Mouse (Mus musculus) G1E (cell line): ENCODE results near the gene Glycam1. TPM values are rescaled to one million over a fixed set of nuclear protein-coding genes. Genes with fewer than 3 reads are reported as not detected.
A peak's percentile ranks its signal among the peaks of the same experiment; 100 is the strongest.
"Not testable (repeated sequence)": the region's sequence is repeated elsewhere in the genome, so short reads cannot be mapped to it uniquely, and the experiment has no call there.

Source experiments
- ATAC-seq: 2 replicates; pipeline ENCODE4 v1.8.0; 2016; ENCODE audit warnings: mild to moderate bottlenecking; ENCODE audit not compliant: insufficient number of reproducible peaks, poor library complexity, low FRiP score, severe bottlenecking; ENCODE audit errors: extremely low read depth
- DNase-seq: peaks from one replicate; pipeline ENCODE4 v3.0.0; 2012; ENCODE audit warnings: low spot score
- H3K27me3 ChIP-seq: 2 replicates; pipeline ENCODE4 v1.6.1; 2012; ENCODE audit warnings: mild to moderate bottlenecking, low read length, inconsistent platforms; ENCODE audit not compliant: insufficient read depth
- H3K36me3 ChIP-seq: replicated peaks from 2 replicates; pipeline ENCODE3; 2012; ENCODE audit warnings: mild to moderate bottlenecking, inconsistent platforms
- H3K4me1 ChIP-seq: 2 replicates; pipeline ENCODE4 v1.6.1; 2012; ENCODE audit warnings: low read depth, low read length, inconsistent platforms, mixed read lengths; ENCODE audit not compliant: insufficient read depth
- H3K4me3 ChIP-seq: 2 replicates; pipeline ENCODE4 v1.5.1; 2012; ENCODE audit warnings: low read depth, mild to moderate bottlenecking, inconsistent platforms, low read length, moderate library complexity, mixed read lengths
- H3K9me3 ChIP-seq: replicated peaks from 2 replicates; pipeline ENCODE4 v1.6.1; 2012; ENCODE audit warnings: inconsistent platforms
- CTCF ChIP-seq: IDR thresholded peaks from 2 replicates; pipeline ENCODE4 v1.5.1; 2012; ENCODE audit warnings: low read depth, low read length, inconsistent platforms, mixed read lengths
- GATA1 ChIP-seq: IDR thresholded peaks from 2 replicates; pipeline ENCODE4 v1.6.1; 2012; ENCODE audit warnings: borderline replicate concordance, low read length, inconsistent platforms, mixed read lengths
- GATA2 ChIP-seq: IDR thresholded peaks from 2 replicates; pipeline ENCODE4 v1.6.1; 2012; ENCODE audit warnings: low read depth, low read length, inconsistent platforms, borderline replicate concordance
- POLR2AphosphoS5 ChIP-seq: IDR thresholded peaks from 2 replicates; pipeline ENCODE4 v1.6.1; 2012; ENCODE audit warnings: low read depth, low read length, inconsistent platforms; ENCODE audit not compliant: insufficient replicate concordance
- TAL1 ChIP-seq: conservative IDR thresholded peaks from 2 replicates; pipeline ENCODE4 v1.6.1; 2012; ENCODE audit warnings: low read depth, low read length, inconsistent platforms, mixed read lengths
- polyA plus RNA-seq: library from polyadenylated mRNA; stranded (reverse); fragments of >175 nt; gene quantifications from 2 replicates; pipeline ENCODE4 v1.2.3, GENCODE M21; 2012
- total RNA-seq, 2 experiments: library from RNA; stranded (forward) in 1 of 2; stranded (reverse) in 1 of 2; fragments of 200-1000 nt in 1 of 2; fragments of >200 nt in 1 of 2; fragmentation: Nextera tagmentation in 1 of 2; gene quantifications; 2 replicates each; pipeline ENCODE4 v1.2.3; 2014 to 2017

Gene Glycam1
- total RNA-seq (2014; fragmentation: Nextera tagmentation), result not detected in 2 replicates
- not detected in 2 replicates for total RNA-seq (2017)
- not detected in 2 replicates for polyA plus RNA-seq

- Histone ChIP-seq H3K9me3 (no peaks in the 10 kb centered on the region), H3K27me3 (no peaks in the 10 kb centered on the region), H3K4me1 (no peaks in the 10 kb centered on the region), H3K4me3 (no peak within 1 kb of the TSS), H3K36me3 (no peaks in the 10 kb centered on the region)
- TF ChIP-seq CTCF (no peak), GATA1 (no peak), GATA2 (no peak), POLR2AphosphoS5 (no peak), TAL1 (no peak)
- no peak for ATAC-seq
- no peak for DNase-seq
These were observed at the start of gene Glycam1 for GRCm38 (mm10) chr15:103564981-103565380. TSS of gene Glycam1 (minus strand) at chr15:103565081.

- TF ChIP-seq CTCF (no peak), GATA1 (no peak)
- no peaks in the 10 kb centered on the region for H3K36me3 ChIP-seq
- DNase-seq (no peak), ATAC-seq (no peak)
- H3K27me3 ChIP-seq, result 0 out of 2 replicates have a peak, but pooled peaks cover 2% of the 10 kb centered on the region
- H3K4me3 ChIP-seq, result no peak overlapping the region
- no peaks in the 10 kb centered on the region for H3K9me3 ChIP-seq
- H3K4me1 ChIP-seq, result no peaks in the 10 kb centered on the region
These were observed 39.6 kb upstream of the Glycam1 start for GRCm38 (mm10) chr15:103604481-103604880.

GRCm38 (mm10) chr15:103590779-103591178 is 25.9 kb upstream of the Glycam1 start:
- no peak overlapping the region for H3K4me3 ChIP-seq
- TF ChIP-seq GATA1 (no peak), GATA2 (no peak), POLR2AphosphoS5 (no peak), CTCF (no peak), TAL1 (no peak)
- H3K36me3 ChIP-seq, result no peaks in the 10 kb centered on the region
- H3K27me3 ChIP-seq, result no peaks in the 10 kb centered on the region
- DNase-seq (no peak), ATAC-seq (no peak)
- no peaks in the 10 kb centered on the region for H3K4me1 ChIP-seq
- no peaks in the 10 kb centered on the region for H3K9me3 ChIP-seq

GRCm38 (mm10) chr15:103587752-103588151 is 22.9 kb upstream of the Glycam1 start:
- ATAC-seq, H3K27me3 ChIP-seq, H3K4me3 ChIP-seq, H3K4me1 ChIP-seq, DNase-seq, H3K36me3 ChIP-seq, H3K9me3 ChIP-seq: not testable (repeated sequence)

GRCm38 (mm10) chr15:103585876-103586275 is 21.0 kb upstream of the Glycam1 start:
- H3K36me3 ChIP-seq, result no peaks in the 10 kb centered on the region
- ATAC-seq (no peak), DNase-seq (no peak)
- no peaks in the 10 kb centered on the region for H3K4me1 ChIP-seq
- no peak overlapping the region for H3K4me3 ChIP-seq
- no peaks in the 10 kb centered on the region for H3K9me3 ChIP-seq
- H3K27me3 ChIP-seq, result no peaks in the 10 kb centered on the region
- TF ChIP-seq POLR2AphosphoS5 (no peak), TAL1 (no peak), CTCF (no peak), GATA1 (no peak), GATA2 (no peak)

GRCm38 (mm10) chr15:103552096-103552690 is 12.7 kb downstream of the Glycam1 start:
- ATAC-seq, result no peak; the same call in 1 of the 2 replicates
- Histone ChIP-seq H3K36me3 (no peaks in the 10 kb centered on the region), H3K4me1 (no peaks in the 10 kb centered on the region), H3K27me3 (no peaks in the 10 kb centered on the region), H3K4me3 (no peak overlapping the region), H3K9me3 (no peaks in the 10 kb centered on the region)
- peak; percentile 16 for DNase-seq
- no peak for TF ChIP-seq GATA2
- no peak for TF ChIP-seq GATA1
- peak; percentile 62; the same call in 1 of the 2 replicates for TF ChIP-seq CTCF
- TF ChIP-seq POLR2AphosphoS5, result no peak
- no peak for TF ChIP-seq TAL1

- TF ChIP-seq GATA2 (no peak), GATA1 (no peak), TAL1 (no peak), CTCF (no peak), POLR2AphosphoS5 (no peak)
- H3K9me3 ChIP-seq, result no peaks in the 10 kb centered on the region
- H3K27me3 ChIP-seq, result no peaks in the 10 kb centered on the region
These were observed 13.8 kb downstream of the Glycam1 start for GRCm38 (mm10) chr15:103551053-103551452.

More at GRCm38 (mm10) chr15:103551053-103551452, 13.8 kb downstream of the Glycam1 start:
- DNase-seq, result no peak
- Histone ChIP-seq H3K36me3 (no peaks in the 10 kb centered on the region), H3K4me1 (no peaks in the 10 kb centered on the region), H3K4me3 (no peak overlapping the region)
- no peak for ATAC-seq
